Comparison of ENCODE assay signal across 12 mouse cellular contexts in genomic region chr16:39151325-39152318, GRCm38 (mm10).
DNase-seq lines count a peak whose midpoint lies in the region; ATAC-seq lines count a peak whose summit lies in the region.
"Had no signal": no experiment of that assay in that cellular context is flagged by ENCODE, and none has a peak within 500 bp of the region (broad histone marks: within the 10 kb centered on the region; RNA-seq: fewer than 3 reads in every experiment).

No protein-coding gene starts in this region.

- no peak for DNase-seq in hindbrain, embryonic 10.5 days (ENCODE audit: low spot score)
- peak; percentile 70 for DNase-seq in forebrain, embryonic 14.5 days (ENCODE audit: low spot score)
- DNase-seq in midbrain, embryonic 11.5 days (ENCODE audit: low spot score, missing footprints): peak; percentile 85
- DNase-seq in urinary bladder, adult 2 months (ENCODE audit: low spot score): no peak
- DNase-seq in embryo, embryonic 10 days (ENCODE audit: low spot score): no peak
- DNase-seq: cerebellum, postnatal 14 days had no signal

- WGBS in hindbrain, embryonic 16.5 days: 59% methylated on average over 9 of the region's 9 CpGs
- WGBS in hindbrain, embryonic 10.5 days: 72% methylated on average over 9 of the region's 9 CpGs
- WGBS in forebrain, embryonic 14.5 days: 40% methylated on average over 9 of the region's 9 CpGs
- WGBS in kidney, embryonic 16.5 days: 61% methylated on average over 9 of the region's 9 CpGs
- WGBS in midbrain, embryonic 11.5 days: 58% methylated on average over 9 of the region's 9 CpGs

- H3K9ac ChIP-seq in hindbrain, embryonic 16.5 days (ENCODE audit: low read depth, low read length): no peak overlapping the region
- H3K9ac ChIP-seq in forebrain, embryonic 14.5 days (ENCODE audit: low read length): no peak overlapping the region
- no peak overlapping the region for H3K9ac ChIP-seq in kidney, embryonic 16.5 days (replicated peaks; ENCODE audit: low read length)
- no peak overlapping the region for H3K9ac ChIP-seq in midbrain, embryonic 11.5 days (ENCODE audit: low read length)
- H3K9ac ChIP-seq: limb, embryonic 15.5 days had no signal

- no peaks in the 10 kb centered on the region for H3K36me3 ChIP-seq in hindbrain, embryonic 16.5 days (ENCODE audit: control insufficient read depth, insufficient read depth, low read length)
- no peaks in the 10 kb centered on the region for H3K36me3 ChIP-seq in hindbrain, embryonic 10.5 days
- no peaks in the 10 kb centered on the region for H3K36me3 ChIP-seq in forebrain, embryonic 14.5 days (ENCODE audit: control insufficient read depth, insufficient read depth, low read length)
- H3K36me3 ChIP-seq in kidney, embryonic 16.5 days (ENCODE audit: insufficient read depth, low read length): no peaks in the 10 kb centered on the region
- H3K36me3 ChIP-seq in midbrain, embryonic 11.5 days (ENCODE audit: control insufficient read depth, insufficient read depth, low read length): no peaks in the 10 kb centered on the region
- H3K36me3 ChIP-seq: limb, embryonic 15.5 days had no signal

- ATAC-seq in hindbrain, embryonic 16.5 days: peak; percentile 54; the same call in 1 of the 2 replicates
- peak; percentile 72 for ATAC-seq in forebrain, embryonic 14.5 days
- ATAC-seq in kidney, embryonic 16.5 days (ENCODE audit: low FRiP score, low TSS enrichment): peak; percentile 90
- peak; percentile 48; the same call in 1 of the 2 replicates for ATAC-seq in midbrain, embryonic 11.5 days (ENCODE audit: low FRiP score)
- ATAC-seq in megakaryocyte-erythroid progenitor cell, adult 5-6 weeks (replicated peaks; ENCODE audit: low FRiP score, low TSS enrichment, poor library complexity, severe bottlenecking): no peak
- ATAC-seq: activated CD4-positive, CD25-positive, alpha-beta regulatory T cell, adult 4 months; lung, postnatal 0 days had no signal

- H3K9me3 ChIP-seq in hindbrain, embryonic 16.5 days (ENCODE audit: control insufficient read depth, low read length): no peaks in the 10 kb centered on the region
- no peaks in the 10 kb centered on the region for H3K9me3 ChIP-seq in hindbrain, embryonic 10.5 days
- H3K9me3 ChIP-seq in forebrain, embryonic 14.5 days (replicated peaks; ENCODE audit: control insufficient read depth, low read length): no peaks in the 10 kb centered on the region
- H3K9me3 ChIP-seq in kidney, embryonic 16.5 days (ENCODE audit: low read length): no peaks in the 10 kb centered on the region
- H3K9me3 ChIP-seq in midbrain, embryonic 11.5 days (ENCODE audit: control insufficient read depth, low read length): no peaks in the 10 kb centered on the region
- H3K9me3 ChIP-seq: limb, embryonic 15.5 days had no signal

- no peak overlapping the region for H3K4me3 ChIP-seq in hindbrain, embryonic 16.5 days (ENCODE audit: low read length)
- H3K4me3 ChIP-seq in hindbrain, embryonic 10.5 days: no peak overlapping the region
- no peak overlapping the region for H3K4me3 ChIP-seq in forebrain, embryonic 14.5 days (ENCODE audit: low read depth, low read length)
- no peak overlapping the region for H3K4me3 ChIP-seq in kidney, embryonic 16.5 days (ENCODE audit: low read length)
- H3K4me3 ChIP-seq in midbrain, embryonic 11.5 days (ENCODE audit: low read depth, low read length): no peak overlapping the region
- H3K4me3 ChIP-seq: limb, embryonic 15.5 days had no signal

- no peak overlapping the region for H3K4me2 ChIP-seq in hindbrain, embryonic 16.5 days (ENCODE audit: low read length)
- H3K4me2 ChIP-seq in forebrain, embryonic 14.5 days (ENCODE audit: low read length): no peak overlapping the region
- no peak overlapping the region for H3K4me2 ChIP-seq in kidney, embryonic 16.5 days (replicated peaks; ENCODE audit: low read depth, low read length)
- H3K4me2 ChIP-seq in midbrain, embryonic 11.5 days: no peak overlapping the region
- H3K4me2 ChIP-seq: limb, embryonic 15.5 days had no signal

- no peak overlapping the region for H3K27ac ChIP-seq in hindbrain, embryonic 16.5 days (ENCODE audit: low read depth, low read length)
- no peak overlapping the region for H3K27ac ChIP-seq in hindbrain, embryonic 10.5 days
- no peak overlapping the region for H3K27ac ChIP-seq in forebrain, embryonic 14.5 days (ENCODE audit: low read depth, low read length)
- no peak overlapping the region for H3K27ac ChIP-seq in kidney, embryonic 16.5 days (ENCODE audit: low read length)
- H3K27ac ChIP-seq in midbrain, embryonic 11.5 days (ENCODE audit: low read depth, low read length): no peak overlapping the region
- H3K27ac ChIP-seq: limb, embryonic 15.5 days had no signal

- H3K27me3 ChIP-seq in hindbrain, embryonic 16.5 days (replicated peaks; ENCODE audit: control insufficient read depth, insufficient read depth, low read length): no peaks in the 10 kb centered on the region
- no peaks in the 10 kb centered on the region for H3K27me3 ChIP-seq in hindbrain, embryonic 10.5 days (ENCODE audit: insufficient read depth, poor library complexity, severe bottlenecking)
- no peaks in the 10 kb centered on the region for H3K27me3 ChIP-seq in forebrain, embryonic 14.5 days (replicated peaks; ENCODE audit: control insufficient read depth, insufficient read depth, low read length)
- H3K27me3 ChIP-seq in kidney, embryonic 16.5 days (ENCODE audit: insufficient read depth, low read length): no peaks in the 10 kb centered on the region
- no peaks in the 10 kb centered on the region for H3K27me3 ChIP-seq in midbrain, embryonic 11.5 days (ENCODE audit: control insufficient read depth, insufficient read depth, low read length)
- H3K27me3 ChIP-seq: limb, embryonic 15.5 days had no signal

- H3K4me1 ChIP-seq in hindbrain, embryonic 16.5 days (ENCODE audit: control insufficient read depth, insufficient read depth, low read depth, low read length): no peaks in the 10 kb centered on the region
- peaks cover 4% of the 10 kb centered on the region; the same call in 1 of the 2 replicates for H3K4me1 ChIP-seq in hindbrain, embryonic 10.5 days (replicated peaks)
- no peaks in the 10 kb centered on the region; the same call in 1 of the 2 replicates for H3K4me1 ChIP-seq in forebrain, embryonic 14.5 days (ENCODE audit: control insufficient read depth, insufficient read depth, low read length)
- no peaks in the 10 kb centered on the region for H3K4me1 ChIP-seq in kidney, embryonic 16.5 days (ENCODE audit: insufficient read depth, low read length)
- peaks cover 2% of the 10 kb centered on the region; the same call in 1 of the 2 replicates for H3K4me1 ChIP-seq in midbrain, embryonic 11.5 days (ENCODE audit: control insufficient read depth, insufficient read depth, low read length)

Comparison
In these comparisons a context has a peak if more than half of its experiments do, and no peak if none do; other contexts are left out.
1. DNase-seq: peak in forebrain, embryonic 14.5 days (single experiment) and midbrain, embryonic 11.5 days (single experiment); none in hindbrain, embryonic 10.5 days (single experiment), urinary bladder, adult 2 months (single experiment) and embryo, embryonic 10 days (single experiment).